Mouse (Mus musculus) spleen, adult 2 months (tissue): ENCODE data around the gene Btbd16.

Experiments
- CTCF ChIP-seq: fragments of 200-500 bp; IDR thresholded peaks from 2 replicates; pipeline ENCODE4 v1.5.1; 2011; ENCODE audit warnings: mild to moderate bottlenecking, inconsistent platforms; ENCODE audit not compliant: insufficient read depth, insufficient read length, insufficient replicate concordance; ENCODE audit errors: extremely low read depth
- POLR2A ChIP-seq: fragments of 200-500 bp; IDR thresholded peaks from 2 replicates; pipeline ENCODE4 v1.6.1; 2011; ENCODE audit warnings: low read depth, low read length, inconsistent platforms

- TF ChIP-seq POLR2A, result no peak
- peak; percentile 29; the same call in 1 of the 2 replicates for TF ChIP-seq CTCF
Measured at GRCm38 (mm10) chr7:130827431-130827830, 53.6 kb downstream of the Btbd16 start.
